Mouse (Mus musculus) CH12F3 (cell line): ENCODE data around the gene Rab26.

Source experiments
- in situ Hi-C: fragments of 300-500 bp; cut with MboI; formaldehyde crosslinking; loops from 2 replicates; pipeline ENCODE4 v1.14.3; 2020; ENCODE audit warnings: low sequenced_read_pairs

The Rab26 gene

DNA sequence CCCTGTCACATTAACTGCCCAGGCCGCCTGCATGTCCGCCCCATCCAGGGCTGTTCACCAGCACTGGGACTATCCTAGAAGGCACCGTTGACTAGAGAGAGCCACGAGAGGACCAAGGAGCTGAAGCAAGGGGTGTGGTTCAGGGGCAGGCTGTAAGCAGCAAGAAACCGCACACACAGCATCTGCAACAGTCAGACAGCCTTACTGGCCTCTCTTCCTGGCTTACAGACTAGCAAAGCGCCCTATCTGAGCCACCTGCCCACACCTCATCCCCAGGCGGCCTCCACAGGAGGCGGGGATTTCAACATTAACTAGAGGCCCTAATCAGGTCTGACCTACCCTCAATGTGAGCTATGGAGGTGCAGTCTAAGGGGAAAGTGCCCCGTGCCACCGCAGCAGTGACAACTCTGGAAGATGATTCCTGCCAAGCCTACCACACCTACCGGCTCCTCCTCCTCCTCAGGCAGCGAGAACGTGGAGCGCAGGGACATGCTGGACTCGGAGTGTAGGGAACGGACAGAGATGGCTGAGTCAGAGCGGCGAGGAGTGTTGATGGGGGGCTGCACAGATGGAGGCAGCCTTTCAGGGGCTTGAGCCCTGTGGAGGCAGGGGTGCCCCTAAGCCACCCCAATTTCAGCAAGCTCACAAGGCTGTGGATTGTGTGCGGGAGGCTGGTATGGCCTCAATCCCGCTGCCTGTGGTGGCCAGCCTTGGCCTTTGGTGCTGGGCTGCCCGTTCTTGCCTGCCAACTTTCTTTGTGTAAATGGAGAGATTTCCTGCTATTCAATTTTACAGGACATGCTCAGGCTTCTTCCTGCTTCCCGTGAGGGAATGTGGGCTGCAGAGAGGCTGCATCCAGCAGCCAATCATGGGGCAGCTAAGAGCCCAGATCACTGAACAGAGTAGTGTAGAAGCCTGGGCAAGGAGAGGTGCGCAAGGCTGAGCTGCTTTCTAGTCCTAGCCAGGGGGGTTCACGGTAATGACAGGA lies 19.4 kb downstream of the Rab26 start:
- in situ Hi-C loops: no loop called here

DNA sequence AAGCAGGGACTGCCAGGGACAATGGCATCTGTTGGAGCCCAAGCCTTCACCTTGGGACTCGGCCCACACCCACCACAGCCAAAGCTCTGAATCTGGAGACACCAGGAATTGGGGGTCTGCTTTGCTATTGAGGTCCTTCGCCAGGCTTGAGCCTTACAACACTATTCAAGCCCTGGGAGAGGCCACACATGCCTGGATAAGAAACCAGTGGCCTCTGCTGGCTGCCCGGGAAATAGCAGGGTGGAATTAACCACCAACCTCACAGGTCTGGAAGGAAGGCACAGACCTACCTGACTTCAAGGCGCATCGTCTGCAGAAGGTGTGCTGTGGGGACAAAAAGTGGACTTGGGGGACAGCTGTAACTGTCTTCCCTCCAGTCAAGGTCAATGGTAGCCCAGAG lies 20.4 kb downstream of the Rab26 start:
- in situ Hi-C loops: no loop called here

DNA sequence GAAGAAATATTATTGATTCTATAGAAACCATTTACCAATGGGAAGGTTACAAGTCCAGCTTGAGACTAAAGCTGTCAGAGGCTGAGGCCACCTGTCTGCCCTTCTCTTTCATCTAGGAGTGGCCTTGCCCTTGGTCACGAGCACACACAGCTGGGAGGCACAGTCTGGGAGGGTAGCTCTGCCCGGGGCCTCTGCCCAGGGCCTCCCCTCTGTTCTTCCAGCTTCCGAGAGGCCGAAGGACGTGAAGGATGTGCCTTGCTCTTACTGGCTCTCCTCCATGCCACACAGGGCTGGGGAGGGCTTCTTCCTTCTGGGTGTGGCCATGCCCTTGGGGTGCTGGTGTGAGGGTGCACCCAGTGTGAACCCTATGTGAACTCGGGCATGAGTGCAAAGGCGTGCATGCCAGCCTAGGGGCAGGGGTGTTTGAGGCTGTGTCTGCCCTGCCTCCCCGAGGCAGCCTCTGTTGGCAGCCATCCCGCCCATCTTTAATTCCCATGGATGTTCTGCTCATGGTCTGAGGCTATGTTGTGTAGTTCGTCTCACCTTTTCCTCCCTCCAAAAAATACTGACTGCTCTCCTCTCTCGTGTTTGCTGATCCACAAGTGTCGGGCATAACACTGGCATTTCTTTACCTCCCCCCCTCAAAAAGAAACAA lies 26.1 kb downstream of the Rab26 start:
- in situ Hi-C loops: no loop called here

DNA sequence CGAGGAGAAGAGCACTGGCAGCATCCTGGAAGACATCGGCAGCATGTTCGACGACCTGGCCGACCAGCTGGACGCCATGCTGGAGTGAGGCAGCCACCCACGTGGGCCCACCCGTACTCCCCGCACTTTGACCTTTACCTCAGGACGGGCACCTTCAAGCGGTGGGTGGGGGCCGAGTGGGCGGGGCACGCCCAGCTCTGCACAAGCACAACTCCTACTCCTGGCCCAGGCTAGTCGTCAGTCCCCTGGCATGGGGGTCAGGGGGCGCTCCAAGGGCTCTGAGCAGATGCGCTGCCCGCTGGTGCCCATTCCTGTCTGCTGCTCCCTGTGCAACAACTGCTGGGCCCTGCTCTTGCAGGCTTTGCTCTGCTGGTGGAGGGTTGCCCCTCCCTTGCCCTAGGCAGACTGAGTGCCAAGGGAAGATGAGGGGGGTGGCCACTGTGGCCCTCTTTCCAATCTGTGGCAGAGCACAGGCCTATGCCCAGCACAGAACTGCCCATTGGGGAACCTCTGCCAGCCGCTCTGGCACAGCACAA lies 26.8 kb downstream of the Rab26 start:
- in situ Hi-C loops: no loop called here

DNA sequence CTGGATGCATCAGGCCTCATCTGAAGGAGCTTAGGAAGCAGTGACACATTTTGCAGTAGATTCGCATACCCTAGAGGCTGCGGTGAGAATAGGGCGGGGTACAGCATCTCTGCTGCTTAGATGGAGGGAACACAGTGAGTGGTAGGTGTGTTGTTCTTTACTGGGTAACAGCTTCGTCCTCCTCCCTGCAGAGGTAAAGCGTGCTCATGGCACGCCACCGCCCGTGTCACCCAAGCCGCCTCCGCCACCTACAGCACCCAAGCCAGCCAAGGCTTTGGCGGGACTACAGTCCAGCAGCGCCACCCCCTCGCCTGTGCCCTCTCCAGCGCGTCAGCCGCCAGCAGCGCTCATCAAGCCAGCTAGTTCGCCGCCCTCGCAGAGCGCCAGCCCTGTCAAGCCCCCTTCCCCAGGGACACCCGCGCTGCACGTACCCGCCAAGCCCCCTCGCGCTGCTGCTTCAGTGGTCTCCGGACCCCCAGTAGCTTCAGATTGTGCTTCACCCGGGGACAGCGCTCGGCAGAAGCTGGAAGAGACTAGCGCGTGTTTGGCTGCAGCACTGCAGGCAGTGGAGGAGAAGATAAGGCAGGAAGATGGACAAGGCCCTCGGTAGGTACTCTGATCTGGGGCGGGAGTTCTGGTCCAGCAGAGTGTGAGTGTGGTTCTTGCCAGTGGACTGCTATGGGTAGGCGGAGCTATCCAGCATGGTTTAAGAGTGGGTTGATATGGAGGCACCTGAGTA lies 27.5 kb downstream of the Rab26 start:
- in situ Hi-C loops: no loop called here

DNA sequence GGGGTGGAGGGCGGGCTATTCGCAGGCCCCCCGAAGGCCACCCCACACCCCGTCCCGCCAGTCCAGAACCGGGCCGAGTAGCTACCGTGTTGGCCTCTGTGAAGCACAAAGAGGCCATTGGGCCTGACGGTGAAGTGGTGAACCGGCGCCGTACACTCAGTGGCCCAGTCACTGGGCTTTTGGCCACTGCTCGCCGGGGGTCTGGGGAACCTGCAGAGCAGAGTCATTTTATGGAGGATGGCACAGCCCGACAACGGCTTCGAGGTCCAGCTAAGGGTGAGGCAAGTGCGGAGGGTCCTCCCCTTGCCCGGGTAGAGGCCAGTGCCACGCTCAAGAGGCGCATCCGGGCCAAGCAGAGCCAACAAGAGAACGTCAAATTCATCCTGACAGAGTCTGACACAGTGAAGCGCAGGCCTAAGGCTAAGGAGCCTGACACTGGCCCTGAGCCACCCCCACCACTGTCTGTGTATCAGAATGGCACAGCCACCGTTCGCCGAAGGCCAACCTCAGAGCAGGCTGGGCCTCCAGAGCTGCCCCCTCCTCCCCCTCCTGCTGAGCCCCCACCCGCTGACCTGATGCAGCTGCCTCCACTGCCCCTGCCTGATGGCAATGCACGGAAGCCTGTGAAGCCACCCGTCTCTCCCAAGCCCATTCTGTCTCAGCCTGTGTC lies 28.6 kb downstream of the Rab26 start:
- in situ Hi-C loops: no loop called here

DNA sequence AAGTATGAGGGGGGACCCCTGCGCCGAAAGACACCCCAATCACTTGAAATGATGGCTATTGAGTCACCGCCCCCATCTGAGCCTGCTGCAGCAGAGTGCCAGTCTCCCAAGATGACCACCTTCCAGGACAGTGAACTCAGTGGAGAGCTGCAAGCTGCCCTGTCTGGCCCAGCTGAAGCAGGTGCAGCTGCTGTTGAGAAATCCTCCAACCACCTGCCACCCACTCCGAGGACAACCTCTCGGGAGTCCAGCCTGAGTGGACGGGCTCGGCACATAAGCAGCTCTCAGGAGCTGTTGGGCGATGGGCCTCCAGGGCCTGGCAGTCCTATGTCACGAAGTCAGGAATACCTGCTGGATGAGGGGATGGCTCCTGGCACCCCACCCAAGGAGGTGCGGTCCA lies 29.9 kb downstream of the Rab26 start:
- in situ Hi-C loops: no loop called here

DNA sequence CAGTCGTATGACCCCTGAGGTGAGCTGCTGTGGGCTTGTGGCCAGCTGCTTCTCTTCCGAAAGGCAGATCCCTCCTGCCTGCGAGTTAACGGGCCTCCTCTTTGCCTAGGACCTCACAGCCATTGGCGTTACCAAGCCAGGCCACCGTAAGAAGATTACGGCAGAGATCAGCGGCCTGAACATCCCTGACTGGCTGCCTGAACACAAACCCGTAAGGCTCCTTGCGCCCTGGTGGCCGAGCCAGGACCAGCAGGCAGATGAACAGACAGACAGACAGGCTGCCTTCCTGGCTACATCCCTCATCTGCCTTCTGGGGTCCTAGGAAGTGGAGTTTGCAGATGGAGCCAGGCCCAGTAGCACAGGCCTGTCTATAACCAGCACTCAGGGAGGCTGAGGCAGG lies 31.8 kb downstream of the Rab26 start:
- in situ Hi-C loops: no loop called here

DNA sequence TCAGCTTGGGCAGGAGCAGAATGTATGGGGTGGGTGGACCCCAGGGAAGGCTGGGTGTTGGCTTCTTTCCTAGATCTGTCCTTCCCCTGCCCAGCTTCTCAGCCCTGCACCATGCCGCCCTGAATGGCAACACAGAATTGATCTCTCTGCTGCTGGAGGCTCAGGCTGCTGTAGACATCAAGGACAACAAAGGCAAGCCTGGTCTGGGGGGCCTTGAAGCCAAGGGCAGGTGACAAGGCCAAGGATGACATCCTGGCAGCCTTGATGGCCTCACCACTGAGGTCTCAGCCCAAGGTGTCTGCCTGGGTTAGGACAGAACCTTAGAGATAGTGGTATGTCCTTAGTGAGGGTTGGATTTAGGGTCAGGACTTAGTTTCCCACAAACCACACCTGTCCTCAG lies 38.0 kb downstream of the Rab26 start:
- in situ Hi-C loops: no loop called here

DNA sequence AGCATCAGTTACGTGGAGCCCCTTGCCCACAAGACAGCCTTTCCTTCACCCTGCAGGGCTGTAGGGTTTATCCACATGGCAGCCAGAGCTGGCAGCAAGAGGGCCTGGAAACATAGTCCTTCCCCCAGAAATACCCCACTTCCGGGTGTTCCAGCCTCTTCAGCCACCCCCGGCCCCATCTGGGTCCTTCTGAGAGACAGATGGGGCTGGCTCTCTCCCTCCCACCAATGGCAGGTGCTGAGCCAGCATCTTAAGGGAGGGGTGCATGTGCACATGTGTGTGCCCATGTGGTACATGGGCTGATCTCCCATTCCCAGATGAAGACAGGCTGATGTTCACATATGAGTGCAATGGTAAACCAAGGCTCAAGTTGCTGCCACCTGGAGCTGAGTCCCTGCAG lies 38.6 kb downstream of the Rab26 start:
- in situ Hi-C loops: no loop called here

DNA sequence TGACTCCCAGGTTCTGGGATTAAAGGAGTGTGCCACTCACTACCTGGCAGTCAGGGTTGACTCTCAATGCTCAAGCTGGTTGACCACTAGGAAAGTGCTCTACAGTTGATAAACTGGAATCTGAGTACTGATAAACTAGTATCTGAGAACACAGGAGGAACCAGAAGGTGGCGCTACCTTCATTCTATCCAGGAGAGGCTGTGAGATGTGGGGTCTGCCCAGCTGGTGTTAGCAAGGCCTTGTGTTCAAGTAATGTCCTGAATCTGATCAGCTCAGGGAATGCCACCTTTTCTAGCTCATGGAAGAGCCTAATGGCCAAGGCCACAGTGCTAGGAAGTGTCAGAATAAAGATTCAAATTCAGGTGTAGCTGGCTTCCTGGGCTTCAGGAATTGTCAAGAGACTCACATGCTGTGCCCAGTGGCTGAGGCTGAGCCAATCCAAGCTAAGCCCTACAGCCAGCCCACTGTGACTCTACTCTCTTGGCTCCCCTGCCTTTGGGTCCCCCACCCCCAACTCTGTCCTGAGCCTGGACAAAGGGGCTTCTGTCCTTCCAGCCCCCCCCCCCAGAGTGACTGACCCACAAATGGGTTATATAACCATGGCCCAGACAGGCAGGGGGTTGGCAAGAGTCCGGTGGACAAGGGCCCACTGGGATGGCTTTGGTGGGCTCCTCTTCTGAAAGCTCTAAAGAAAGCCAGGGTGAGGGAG lies 39.2 kb downstream of the Rab26 start:
- in situ Hi-C loops: no loop called here

DNA sequence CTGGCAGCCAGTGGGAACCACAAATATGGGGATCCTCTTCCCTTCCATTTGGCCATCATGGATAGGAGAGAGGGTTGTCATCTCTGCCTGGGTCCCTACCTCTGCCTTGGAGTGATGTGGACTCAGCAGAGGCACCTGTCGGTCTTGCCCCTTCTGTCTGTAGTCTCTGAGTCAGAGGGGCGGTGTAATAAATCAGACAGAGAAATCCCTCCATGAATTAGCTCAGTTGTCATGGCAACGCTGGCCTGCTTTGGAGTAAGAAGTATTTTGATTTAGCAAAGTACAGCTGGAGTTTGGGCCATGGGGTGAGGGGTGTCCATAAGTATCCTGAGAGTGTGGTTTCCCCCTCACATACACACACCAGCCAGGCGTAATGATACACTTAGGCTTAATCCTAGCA lies 43.6 kb downstream of the Rab26 start:
- in situ Hi-C loops: no loop called here

DNA sequence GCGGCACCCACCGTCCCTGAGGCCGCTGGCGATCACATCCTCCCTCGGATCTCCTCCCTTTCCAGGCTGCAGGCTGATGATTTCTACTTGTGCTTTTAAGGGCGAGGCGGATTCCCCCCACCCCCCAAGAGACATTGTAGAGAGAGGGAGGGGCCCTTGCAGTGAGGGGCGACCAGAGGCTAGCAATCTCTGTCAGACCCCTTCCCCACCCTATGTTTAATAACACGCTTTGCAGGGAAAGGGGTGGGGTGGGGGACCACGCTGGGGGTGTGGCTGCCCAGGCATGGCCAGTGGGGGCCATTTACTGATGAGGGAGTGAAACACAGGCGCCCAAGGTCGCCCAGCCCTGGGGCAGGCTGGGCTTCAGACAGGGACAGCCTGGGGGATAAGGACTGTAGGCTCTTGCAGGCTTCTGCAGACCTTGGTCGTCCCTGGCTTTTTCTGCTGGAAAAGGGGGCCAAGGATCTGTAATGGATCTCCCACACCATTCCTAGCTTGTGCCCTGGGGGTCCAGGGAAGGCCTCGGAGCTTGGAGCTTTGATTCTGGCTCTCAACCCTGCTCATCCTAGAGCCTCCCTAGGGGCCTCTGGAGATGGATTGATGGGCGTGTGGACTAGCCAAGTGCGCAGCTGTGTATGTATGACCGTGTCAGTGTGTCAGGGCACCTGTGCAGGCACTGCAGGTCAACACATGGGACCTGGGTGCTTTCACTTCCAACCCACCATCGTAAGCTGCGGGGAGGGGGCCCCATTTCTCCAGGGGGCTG lies 44.6 kb downstream of the Rab26 start:
- in situ Hi-C loops: no loop called here

DNA sequence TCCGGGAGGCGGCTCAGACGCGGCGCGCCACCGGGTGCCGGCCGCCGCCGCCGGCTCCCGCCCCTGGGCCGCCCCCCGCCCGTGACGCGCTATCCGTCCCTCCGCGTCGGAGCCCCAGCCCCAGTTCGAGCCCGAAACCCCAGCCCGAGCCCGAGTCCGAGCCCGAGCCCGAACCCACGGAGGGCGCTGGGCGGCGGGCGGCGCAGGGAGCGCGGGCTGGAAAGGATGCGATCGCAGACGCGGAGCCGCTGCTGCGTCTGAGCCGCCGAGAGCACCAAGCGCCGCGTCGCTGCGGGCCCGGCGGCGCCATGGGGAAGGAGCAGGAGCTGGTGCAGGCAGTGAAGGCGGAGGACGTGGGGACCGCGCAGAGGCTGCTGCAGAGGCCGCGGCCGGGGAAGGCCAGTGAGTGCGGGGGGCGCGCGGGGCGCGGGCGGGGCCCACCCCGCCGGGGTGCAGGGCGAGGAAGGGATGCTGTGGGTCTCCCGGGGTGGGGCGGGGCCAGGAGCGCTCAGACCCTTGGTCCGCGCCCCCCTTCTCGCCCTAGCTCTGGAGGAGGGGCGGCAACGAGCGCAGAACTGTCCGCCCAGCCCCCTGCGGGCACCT lies 45.2 kb downstream of the Rab26 start:
- in situ Hi-C loops: no loop called here

DNA sequence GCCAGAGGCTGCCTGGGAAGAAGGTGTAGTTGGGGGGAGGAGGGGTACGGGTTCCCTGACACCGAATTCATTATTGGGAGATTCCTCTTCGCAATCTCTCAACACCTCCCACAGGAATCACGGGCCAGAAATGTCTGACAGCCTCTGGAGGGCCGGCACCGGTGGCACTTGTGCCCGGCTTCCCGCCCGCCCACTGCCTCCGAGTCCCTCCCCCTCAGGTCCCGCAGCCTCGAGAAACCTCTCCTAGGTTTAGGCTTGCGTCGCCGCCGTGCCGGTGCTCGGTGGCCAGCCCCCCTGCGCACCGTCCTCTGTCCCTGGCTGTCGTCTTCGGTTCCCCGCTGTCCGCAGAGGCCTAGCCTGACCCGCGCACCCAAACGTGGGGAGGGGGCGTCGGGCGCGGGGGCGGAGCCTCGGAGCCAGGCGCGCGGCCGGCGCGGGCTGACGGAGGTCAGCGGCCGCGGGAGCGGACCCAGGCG lies 45.8 kb downstream of the Rab26 start, which contains the start of gene Caskin1:
Gene Caskin1, plus strand, starts transcription at position 416 of the 476 bp plus-strand sequence.
- in situ Hi-C loops: no loop called here

DNA sequence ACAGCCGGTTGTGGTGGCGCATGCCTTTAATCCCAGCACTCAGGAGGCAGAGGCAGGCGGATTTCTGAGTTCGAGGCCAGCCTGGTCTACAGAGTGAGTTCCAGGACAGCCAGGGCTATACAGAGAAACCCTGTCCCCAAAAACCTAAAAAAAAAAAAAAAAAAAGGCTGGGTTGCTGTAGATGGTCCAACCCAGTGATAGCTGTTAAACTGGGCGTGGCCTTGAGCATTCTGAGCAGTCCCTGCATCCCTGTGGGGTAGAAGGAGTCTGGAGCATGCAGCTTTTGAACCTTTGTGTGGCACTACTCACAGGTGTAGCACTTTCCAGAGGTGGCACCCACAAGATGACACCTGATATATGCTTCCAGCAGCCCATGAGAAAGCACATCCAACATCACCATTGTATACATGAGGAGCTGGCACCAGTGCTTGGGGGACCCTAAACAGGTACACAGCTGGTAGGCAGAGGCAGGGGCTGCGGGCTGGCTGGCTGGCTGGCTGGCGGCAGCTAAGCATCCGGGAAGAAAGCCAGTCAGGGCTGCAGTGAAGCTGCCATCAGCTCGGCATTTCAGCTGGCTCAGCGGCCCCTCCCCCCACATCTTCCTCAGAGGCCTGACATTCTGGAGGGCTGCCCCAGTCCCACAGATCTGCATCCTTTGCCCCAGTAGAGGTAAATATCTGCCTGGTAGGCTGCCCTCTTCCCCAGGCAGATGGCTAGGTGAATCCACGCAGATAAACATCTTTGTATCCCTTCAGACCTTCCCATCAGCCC lies 48.7 kb downstream of the Rab26 start:
- in situ Hi-C loops: no loop called here

DNA sequence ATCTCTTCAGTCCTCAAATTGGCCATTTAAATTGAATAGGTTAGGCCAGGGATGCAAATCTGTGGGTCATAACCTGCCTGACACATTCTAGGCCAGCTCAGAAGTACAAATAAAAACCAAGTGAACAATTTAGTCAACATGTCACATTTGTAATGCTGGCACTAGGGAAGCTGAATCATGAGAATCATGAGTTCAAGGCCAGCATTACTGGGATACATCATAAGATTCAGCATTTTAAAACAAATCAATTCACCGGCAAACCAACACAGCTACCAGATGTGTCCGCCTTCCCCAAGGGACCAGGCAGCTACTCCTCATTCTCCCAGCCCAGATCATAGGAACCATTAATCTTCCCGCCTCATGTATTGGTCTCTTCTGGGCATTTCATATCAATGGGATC lies 50.5 kb downstream of the Rab26 start:
- in situ Hi-C loops: no loop called here
